Mouse (Mus musculus): ENCODE data around the gene Olfr1417.
"Not testable (repeated sequence)": the region's sequence is repeated elsewhere in the genome, so short reads cannot be mapped to it uniquely, and the experiment has no call there.

The Olfr1417 gene

DNA sequence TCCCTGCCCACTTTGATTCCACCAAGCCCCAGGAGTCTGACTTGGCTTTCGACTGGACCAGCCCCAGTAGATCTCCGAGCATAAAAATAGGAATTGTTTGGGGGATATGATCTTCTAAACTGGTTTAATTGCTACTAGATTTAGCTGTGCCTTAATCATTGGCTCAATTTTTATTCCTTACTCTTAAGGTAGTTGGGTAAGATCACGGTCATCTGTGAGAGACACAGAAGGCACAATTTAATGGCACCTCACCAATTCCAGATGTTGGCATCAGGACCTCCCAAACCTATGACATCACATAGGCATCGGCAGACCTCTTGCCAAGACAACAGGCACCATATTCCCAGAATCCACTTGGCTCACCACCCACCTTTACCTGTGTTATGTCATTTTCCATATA lies at the start of gene Olfr1417:
Gene Olfr1417, minus strand, starts transcription at position 101 of the 400 bp plus-strand sequence.
- no peak for DNase-seq

DNA sequence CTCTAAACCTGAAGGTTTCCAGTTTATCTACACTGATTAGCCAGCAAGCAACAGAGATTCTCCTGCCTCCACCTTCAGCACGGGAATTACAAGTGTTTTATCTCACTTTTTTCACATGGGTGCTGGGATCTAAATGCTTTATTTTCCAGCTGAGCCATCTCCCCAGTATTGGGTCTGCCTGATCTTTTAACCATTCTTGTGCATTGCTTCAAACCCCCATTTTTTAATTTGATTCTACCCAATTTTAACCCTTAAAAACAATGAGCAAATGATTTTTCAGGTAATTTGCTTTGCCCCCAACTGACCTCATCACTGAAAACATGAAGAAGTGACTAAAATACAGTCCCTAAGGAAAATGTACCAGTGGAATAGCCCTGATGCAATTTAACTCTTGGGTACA lies 47.2 kb upstream of the Olfr1417 start, which contains the start of gene Olfr1420:
Gene Olfr1420, plus strand, starts transcription at position 301 of the 400 bp plus-strand sequence.
- no peak for DNase-seq

DNA sequence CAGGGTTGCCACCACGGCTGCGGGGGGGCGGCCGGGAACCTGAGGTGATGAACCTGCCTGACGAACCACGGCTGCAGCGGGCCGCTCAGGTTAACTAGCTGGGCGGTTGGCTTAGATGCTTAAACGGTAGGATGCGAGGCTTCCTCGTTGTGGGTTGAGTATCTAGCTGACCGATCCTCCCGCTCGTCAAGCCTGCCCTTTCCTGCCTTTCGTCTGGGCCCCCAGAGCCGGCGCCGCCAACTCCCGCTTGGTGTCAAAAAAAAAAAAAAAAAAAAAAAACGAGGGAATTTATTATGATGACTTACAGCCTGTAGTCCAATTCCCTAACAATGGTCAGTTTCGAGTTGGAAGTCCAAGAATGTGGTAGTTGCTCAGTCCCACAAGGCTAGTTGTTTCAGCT lies 39.4 kb upstream of the Olfr1417 start:
- not testable (repeated sequence) for DNase-seq

DNA sequence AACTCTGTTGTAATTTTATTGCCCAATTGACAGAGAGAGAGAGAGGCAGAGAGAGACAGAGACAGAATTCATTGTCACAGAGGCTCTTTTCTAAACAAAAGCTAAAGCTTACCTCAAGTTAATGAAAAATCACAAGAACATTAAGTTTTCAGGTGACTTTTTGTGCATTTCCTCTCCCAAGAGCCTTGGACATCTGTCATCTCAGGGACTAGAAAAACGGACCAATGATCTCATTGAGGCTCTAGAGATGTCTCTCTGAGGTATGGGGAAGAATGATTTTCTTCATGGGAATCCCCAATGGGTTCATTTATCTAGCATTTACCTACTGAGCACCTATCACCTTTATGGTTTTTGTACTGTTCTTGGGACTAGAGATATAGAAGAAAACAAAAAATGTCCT lies 36.0 kb upstream of the Olfr1417 start, which contains the start of gene Olfr1419:
Gene Olfr1419, minus strand, starts transcription at position 101 of the 400 bp plus-strand sequence.
- DNase-seq, result no peak

DNA sequence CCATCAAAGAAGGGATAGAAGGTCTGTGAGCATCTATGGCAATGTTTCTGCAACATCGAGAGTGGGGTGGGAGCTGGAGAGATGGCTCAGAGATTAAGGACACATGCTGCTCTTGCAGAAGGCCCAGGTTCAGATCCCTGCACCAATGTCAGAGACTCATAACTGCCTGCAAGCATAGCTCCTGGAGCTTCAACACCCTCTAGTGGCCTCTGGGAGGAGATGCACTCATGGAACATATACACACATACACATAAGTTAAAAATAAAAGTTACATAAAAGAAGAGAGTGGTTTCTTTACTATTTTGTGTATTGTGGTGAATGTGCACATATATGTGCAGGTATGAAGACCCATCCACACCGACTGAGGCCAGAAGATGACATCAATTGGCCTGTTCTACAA lies 28.8 kb upstream of the Olfr1417 start:
- DNase-seq, result no peak

DNA sequence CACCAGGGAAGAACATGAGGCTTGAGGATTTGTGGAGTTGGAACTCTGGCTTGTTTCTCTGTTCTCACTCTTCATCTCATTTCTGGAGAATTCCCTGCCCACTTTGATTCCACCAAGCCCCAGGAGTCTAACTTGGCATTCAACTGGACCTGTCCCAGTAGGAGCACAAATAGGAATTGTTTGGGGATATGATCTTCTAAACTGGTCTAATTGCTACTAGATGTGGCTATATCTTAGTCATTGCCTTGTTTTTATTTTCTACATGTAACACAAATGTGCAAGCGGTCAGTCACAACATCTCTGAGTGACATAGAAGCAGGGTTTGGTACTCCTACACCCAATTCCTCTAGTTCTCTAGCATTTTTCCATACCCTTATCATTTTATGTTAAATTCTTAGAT lies 21.9 kb upstream of the Olfr1417 start, which contains the start of gene Olfr1418:
Gene Olfr1418, minus strand, starts transcription at position 101 of the 400 bp plus-strand sequence.
- no peak for DNase-seq

DNA sequence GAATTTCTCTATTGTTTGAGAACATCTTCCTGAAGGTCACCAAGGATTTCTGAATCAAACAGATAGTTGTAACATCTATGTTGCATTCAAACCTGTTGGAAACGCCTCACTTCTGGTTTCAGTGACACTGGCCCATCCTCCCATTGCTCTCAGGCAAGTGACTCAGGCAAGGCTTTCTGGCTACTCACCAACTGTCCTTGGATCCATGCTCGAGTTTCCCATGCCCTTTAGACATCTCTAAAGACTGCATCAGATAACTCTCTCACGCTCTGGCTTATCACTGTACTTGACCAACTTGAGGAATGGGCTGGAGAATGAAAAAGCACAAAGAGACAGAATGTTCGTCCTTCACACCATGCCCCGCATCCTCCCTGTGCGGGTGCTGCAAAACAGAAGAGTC lies 17.5 kb upstream of the Olfr1417 start:
- DNase-seq, result no peak

DNA sequence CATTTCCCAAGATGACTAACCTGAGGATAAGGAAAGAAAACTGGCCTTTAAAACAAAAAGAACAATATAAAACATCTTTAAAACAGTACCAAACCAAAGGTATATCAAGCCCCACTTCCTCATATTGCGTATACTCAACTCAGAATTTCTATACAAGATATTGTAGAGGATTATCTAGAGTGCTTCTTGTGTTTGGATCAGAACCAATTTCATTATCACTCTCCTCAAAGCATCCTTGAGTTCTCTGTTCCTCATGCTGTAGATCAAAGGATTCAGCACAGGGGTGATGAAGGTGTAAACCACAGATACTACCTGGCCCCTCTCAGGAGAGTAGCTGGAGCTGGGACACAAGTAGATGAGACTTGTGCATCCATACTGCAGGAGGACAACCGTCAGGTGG lies 15.8 kb upstream of the Olfr1417 start:
- DNase-seq, result no peak

DNA sequence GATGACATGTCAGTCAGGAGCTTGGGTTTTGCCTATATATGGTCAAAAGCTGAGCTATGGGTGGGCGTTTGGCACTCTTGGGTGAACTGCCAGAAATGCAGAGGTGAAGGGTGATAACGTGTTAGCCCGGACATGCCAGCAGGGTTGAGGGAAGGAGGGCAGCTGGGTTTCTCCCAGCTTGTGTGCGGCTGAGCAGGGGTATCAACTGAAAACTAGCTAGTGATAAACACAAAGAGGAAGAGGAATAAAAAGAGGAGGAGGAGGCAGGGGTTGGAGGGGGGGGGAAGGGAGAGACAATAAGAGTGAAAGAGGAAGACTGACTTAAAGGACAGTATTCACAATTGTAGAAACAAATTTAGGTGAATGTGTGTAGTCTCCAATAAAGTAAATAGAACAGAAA lies 13.6 kb upstream of the Olfr1417 start:
- DNase-seq, result no peak

DNA sequence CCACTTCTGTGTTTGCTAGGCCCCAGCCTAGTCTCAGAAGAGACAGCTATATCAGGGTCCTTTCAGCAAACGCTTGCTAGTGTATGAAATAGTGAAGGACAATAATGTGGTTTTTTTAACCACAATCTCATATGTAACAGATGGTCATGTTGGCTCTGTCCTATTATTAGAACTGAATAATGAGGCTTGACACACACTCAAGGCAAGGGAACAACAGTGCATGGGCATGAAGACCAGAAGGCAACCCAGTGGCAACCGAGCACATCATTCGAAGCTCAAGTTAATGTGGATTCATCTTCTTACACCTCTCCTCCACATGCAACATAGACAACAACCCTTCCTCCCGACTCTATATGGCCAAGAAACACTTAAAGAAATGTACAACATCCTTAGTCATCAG lies 7.3 kb upstream of the Olfr1417 start:
- no peak for DNase-seq

DNA sequence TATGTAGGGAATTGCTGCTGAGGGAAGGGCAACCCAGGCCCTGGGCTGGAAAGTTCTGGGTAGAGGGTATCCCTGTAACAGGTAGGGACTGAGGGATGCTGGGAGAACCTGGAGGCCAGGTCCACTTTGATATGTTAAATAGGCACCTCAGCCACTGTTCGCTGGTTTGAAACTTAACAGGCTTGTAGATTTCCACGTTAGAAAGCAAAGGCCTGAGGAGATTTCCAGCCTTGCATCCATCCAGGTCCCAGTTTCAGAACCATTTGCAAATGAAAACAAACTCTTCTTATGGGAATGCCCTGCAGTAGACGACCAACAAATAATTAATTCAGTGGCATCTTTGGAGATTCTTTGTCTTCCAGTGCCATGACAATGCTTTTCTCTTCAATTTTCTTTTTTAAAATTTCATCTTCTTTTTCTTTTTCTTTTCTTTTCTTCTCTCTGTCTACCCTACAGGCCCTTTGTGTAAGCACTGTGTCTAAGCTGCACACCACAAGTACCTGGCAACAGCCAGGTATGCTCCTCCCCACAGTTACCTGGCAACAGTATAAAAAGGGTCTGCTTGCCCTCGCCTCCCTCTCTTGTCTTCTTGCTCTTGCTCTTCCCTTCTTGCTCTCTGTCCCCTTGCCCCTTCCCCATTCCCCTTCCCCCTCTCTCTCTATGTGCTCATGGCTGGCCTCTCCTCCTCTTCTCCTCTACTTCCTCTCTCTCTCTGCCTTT lies 15.5 kb downstream of the Olfr1417 start:
- DNase-seq, result no peak

DNA sequence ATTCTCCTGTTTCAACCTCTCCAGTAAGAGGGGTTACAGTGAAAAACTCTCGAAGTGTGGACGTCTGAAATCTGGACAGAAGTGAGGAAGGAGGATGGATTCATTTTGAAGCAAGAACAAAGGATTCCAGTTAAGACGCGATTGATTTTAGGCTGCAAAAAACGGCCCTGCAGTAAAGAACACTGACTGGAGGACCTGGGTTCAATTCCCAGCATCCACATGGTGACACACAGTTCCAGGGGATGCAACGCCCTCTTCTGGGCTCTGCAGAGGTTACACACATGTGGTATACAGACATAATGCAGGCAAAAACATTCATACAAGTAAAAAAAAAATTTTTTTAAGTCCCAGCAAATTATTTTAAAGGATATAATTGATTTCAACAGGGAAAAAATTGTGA lies 18.8 kb downstream of the Olfr1417 start:
- peak; percentile 19 for DNase-seq

DNA sequence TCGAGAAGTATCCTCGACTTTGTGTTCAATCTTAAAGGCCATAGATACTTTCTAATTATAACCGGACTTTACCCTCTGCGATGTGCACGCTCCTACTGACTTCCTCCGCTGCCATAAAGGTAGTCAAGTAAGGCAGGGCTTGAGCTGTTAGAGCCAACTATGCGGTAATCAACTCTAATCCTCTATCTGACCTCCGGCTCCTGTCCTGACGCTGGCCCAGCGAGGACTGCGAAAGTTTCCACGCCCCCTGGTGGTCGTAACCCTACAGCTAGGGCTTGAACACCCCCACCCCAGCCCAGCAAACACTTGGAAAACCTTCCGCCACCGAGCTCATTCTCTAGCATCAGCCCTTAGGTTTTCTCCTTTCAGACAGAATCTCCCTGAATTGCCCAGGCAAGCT lies 19.2 kb downstream of the Olfr1417 start:
- DNase-seq, result peak; percentile 64

DNA sequence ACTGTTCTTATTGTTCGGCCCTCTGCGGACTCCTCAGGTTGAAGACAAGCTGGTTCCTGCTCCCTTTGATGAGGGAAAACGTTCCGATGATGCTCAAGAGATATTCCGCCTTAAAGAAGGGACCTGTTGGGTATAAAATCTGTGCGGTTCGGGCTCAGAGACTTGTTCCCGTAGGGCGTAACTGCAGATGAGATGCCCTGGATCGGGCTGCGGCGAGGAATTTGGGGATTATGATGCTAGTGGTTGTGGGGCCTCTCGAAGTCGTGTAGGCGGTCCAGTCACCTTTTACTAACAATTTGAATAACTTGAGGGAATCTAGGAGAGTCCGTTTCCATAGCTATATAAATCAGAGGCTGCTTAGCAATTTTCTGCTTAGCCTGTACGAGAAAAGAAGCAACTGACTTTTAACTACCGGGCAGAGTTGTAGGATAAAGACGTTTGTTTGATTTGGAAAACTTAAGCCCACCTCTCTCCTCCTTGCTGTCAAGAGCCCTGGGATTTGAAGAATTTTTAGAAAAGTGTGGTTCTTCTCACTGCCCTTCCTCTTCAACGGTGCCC lies 19.8 kb downstream of the Olfr1417 start, which contains the start of gene Stx3:
Gene Stx3, minus strand, starts transcription at position 261 of the 558 bp plus-strand sequence.
- no peak for DNase-seq

DNA sequence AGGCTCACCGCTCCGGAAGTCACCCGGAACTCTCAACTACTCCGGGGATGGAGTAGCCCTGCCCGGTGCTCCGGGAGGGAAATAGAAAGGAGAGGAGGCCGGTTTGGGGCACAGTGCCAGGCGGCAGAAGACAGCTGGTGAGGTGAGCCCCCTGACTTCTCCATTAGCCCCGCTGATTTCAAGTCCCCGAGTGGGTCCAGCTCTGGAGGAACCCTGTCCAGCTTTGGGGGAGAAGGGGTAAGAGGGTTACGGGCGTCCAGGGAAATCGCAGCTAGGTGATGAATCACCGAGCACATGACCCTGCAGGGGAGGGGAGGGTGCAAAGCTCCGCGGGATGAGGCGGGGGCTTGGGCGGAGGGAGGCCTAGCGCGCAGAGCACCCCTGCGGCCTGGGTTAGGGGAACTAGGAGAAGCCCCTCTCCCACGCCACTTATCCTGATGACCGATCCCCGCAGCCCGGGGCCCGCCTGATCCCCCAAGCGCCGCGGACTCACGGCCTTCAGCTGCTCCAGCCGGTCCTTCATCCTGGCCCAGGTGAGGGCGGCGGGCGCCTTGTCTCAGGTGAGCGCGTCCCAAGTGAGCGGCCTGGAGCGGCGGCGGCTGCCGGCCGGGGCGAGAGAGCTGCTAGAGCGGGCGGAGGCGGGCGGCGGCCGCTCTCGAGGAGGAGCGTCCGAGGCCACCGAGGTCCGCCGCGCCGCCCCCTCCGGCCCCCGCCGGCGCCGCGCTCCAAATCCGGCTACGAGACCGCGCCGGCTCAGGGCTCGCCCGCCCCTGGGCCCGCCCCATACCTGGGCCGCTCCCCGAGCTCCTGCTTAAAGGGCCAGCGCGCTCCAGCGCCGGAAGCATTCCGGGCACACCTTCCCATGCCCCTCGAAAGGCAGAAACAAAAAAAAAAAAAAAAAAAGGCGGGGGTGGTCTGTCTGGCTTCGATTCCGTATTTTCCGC lies 20.5 kb downstream of the Olfr1417 start:
- peak; percentile 80 for DNase-seq

DNA sequence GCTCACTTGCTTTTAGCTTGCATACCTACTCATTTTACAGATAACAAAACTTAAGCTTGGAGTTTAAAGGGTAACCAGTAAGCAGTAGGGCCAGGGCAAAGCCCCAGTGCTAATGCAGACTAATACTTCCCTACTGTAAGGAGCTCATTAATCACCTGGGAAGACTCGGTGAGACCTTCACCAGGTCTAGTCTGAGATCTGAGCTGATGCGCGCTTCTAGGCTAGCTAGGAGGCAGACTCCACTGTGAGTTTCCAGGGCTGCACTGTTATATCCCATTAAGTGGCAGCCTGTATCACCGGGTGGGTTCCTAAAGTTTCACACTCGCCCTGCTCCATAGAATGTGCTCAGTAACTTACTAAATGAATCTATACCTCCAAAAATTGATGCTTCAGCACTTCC lies 21.4 kb downstream of the Olfr1417 start:
- DNase-seq, result no peak

DNA sequence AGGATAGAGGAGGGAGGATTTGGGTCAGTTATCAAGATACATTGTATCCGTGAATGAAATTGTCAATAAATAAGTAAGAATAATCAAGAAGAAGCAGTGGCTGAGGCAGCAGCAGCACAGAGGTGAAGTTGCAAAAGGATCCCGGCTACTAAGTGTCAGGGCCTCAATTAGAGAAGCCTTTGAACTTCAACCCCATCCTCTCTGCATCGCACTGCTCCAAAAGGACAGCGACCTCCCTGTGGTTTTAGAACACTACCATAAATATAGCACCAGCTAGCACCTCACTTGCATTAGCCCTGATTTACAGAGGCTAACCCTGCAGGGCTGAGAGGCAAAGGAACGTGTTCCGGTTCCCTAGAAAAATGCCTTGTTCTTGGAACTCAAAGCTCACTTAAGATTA lies 22.3 kb downstream of the Olfr1417 start:
- no peak for DNase-seq

DNA sequence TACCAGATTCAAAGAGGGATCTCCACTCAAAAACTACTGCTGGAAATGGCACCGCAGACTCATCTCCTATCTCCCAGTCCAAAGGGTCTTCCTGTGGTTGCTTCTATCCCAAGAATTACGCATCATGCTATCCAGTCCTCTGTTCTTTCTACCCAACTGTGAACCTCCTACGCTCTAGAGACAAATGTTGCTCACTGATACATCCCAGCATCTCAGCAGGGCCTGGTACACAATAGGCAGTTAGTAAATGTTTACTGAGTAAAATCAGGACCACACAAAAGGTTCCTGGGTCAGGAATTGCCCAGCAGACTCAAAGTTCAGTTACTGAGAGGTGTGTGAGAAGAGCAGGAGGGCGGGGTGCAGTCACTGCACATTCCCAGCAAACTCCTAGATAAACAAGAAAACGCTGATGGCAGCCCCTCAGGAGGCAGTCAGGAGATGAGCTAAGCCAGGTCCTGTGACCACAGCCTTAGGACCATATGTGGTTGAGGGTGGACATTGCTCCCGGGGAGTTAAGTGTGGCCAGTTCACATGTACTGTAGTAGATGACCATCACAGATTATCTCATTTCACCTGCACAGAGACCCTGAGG lies 24.2 kb downstream of the Olfr1417 start:
- no peak for DNase-seq

DNA sequence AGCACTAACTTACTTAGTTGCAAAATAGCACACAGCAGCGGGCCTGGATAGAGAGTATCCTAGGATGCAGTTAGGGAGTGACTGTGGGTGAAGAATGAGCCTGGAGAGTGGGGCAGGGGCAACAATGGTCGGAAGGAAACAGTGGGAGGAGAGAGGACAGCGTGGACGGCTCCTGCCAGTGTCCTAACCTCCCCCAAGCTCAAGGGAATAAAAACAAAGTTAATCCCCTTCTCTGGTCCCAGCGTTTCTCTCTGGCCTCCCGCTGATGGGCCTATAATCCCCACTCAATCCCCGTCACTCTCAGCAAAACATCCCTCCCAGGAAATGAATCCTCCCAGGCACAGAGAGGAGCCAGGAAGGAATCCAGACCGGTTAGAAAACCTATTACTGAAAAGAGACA lies 25.4 kb downstream of the Olfr1417 start:
- DNase-seq, result no peak

DNA sequence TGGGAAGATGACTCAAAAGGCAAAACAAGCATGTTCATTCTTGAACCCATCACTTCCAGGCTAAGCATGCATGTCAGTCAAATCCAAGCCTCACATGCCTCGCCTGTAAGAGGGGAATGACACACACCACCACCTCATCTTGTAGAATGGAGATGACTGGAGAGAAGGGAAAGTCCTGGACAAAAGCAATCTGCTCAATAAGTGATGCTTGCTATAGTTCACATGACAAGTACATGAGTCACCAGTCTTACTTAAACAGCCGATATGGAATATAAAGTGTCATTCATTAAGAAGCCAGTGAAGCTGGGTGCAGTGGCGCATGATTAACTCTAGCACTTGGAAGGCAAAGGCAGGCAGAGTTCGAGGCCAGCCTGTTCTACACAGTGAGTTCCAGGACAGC lies 25.9 kb downstream of the Olfr1417 start:
- no peak for DNase-seq

DNA sequence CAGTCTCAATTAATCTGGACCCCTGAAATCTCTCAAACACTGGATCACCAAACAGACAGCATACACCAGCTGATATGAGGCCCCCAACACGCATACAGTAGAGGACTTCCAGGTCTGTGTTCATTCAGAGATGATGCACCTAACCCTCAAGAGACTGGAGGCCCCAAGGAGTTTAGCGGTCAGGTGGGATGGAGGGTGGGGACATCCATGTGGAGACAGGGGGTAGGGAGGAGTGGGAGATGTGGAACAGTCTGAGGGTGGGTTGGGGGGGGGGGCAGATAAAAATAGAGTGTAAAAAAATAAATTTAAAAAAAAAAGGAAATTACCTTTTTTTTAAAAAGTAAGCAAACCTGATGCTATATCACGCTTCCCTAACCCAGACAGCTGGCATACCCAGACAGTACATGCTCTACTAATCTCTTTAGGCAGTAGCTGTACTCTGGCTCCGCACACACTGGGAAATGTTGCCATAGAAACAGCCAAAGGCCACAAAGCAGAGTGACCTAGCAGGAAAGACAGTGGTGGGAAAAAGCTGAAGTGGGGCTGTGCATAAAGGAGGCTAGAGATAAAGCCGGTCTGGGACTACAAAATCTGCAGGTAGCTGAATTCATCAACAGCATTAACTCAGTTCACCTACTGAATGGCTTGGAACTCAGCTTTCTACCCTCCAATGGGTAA lies 27.2 kb downstream of the Olfr1417 start:
- DNase-seq, result no peak

DNA sequence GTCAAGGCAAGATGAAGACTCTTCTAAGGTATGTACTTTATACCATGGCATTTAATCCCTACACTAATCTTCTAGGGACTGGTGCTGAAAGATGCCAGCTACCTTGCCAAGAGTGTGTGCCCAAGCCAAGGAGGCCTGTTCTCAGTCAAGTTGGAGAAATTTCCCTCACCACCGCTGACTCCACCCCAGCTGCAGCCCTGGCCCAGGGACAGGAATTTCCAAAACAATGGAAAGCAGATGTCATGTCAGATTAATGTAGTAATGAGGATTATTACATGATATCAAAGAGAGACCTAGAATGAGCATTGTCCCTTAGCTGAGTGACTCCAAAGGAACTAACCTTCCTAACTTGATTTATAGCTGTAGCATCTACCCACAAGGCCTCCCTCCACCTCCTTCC lies 28.2 kb downstream of the Olfr1417 start:
- DNase-seq, result no peak
